Mouse (Mus musculus) kidney, adult 9 months (tissue): ENCODE results near the gene Nsmce1.
A peak's percentile ranks its signal among the peaks of the same experiment; 100 is the strongest.

ENCODE experiments used
- DNase-seq: peaks from one replicate; pipeline ENCODE4 v3.0.0; 2022

The Nsmce1 gene

GRCm38 (mm10) chr7:125488706-125489105 is 2.7 kb downstream of the Nsmce1 start:
- no peak for DNase-seq

GRCm38 (mm10) chr7:125487126-125487525 is 4.3 kb downstream of the Nsmce1 start:
- no peak for DNase-seq

GRCm38 (mm10) chr7:125486121-125486630 is 5.2 kb downstream of the Nsmce1 start:
- DNase-seq = no peak

- no peak for DNase-seq
These were observed 6.6 kb downstream of the Nsmce1 start for GRCm38 (mm10) chr7:125484791-125485190.

GRCm38 (mm10) chr7:125482886-125483285 is 8.5 kb downstream of the Nsmce1 start:
- no peak for DNase-seq

GRCm38 (mm10) chr7:125482339-125482738 is 9.1 kb downstream of the Nsmce1 start:
- DNase-seq = no peak

GRCm38 (mm10) chr7:125480518-125480917 is 10.9 kb downstream of the Nsmce1 start:
- DNase-seq = no peak

- DNase-seq = peak; percentile 19
These were observed 12.9 kb downstream of the Nsmce1 start for GRCm38 (mm10) chr7:125478391-125478984.

- DNase-seq = no peak
These were observed 15.7 kb downstream of the Nsmce1 start for GRCm38 (mm10) chr7:125475601-125476251.

GRCm38 (mm10) chr7:125474535-125474934 is 16.9 kb downstream of the Nsmce1 start:
- no peak for DNase-seq

GRCm38 (mm10) chr7:125471991-125472741 is 19.2 kb downstream of the Nsmce1 start:
- DNase-seq = peak; percentile 74

- no peak for DNase-seq
These were observed 20.5 kb downstream of the Nsmce1 start for GRCm38 (mm10) chr7:125470901-125471300.

GRCm38 (mm10) chr7:125469937-125470336 is 21.5 kb downstream of the Nsmce1 start:
- DNase-seq = peak; percentile 70

- DNase-seq = no peak
These were observed 29.2 kb downstream of the Nsmce1 start for GRCm38 (mm10) chr7:125462200-125462599.

- DNase-seq = no peak
These were observed 37.7 kb downstream of the Nsmce1 start for GRCm38 (mm10) chr7:125453671-125454070.

GRCm38 (mm10) chr7:125451078-125451477 is 40.3 kb downstream of the Nsmce1 start:
- DNase-seq = no peak

- DNase-seq = no peak
These were observed 40.7 kb downstream of the Nsmce1 start for GRCm38 (mm10) chr7:125450678-125451077.

- peak; percentile 96 for DNase-seq
These were observed 46.7 kb downstream of the Nsmce1 start, which contains the start of gene Kdm8 for GRCm38 (mm10) chr7:125444464-125445401. Kdm8 (plus strand) TSS chr7:125444676.

GRCm38 (mm10) chr7:125444076-125444463 is 47.3 kb downstream of the Nsmce1 start:
- no peak for DNase-seq

- no peak for DNase-seq
These were observed 49.1 kb downstream of the Nsmce1 start for GRCm38 (mm10) chr7:125442323-125442722.

GRCm38 (mm10) chr7:125434666-125435290 is 56.6 kb downstream of the Nsmce1 start:
- DNase-seq = no peak

- no peak for DNase-seq
These were observed 57.5 kb downstream of the Nsmce1 start for GRCm38 (mm10) chr7:125433874-125434273.
